Mouse (Mus musculus) midbrain, embryonic 12.5 days (tissue): ENCODE measurements around the gene Fbxo21. TPM values are rescaled to one million over a fixed set of nuclear protein-coding genes. Genes with fewer than 3 reads are reported as not detected.

Experiments used
- ATAC-seq: fragments of 200-750 bp; cut with Nextera tagmentation; 2 replicates; pipeline ENCODE4 v1.8.0; 2017; ENCODE audit warnings: low read depth, moderate TSS enrichment, moderate library complexity; ENCODE audit not compliant: low FRiP score
- H3K27ac ChIP-seq: fragments of 300-500 bp; sonication (generic); replicated peaks from 2 replicates; pipeline ENCODE4 v1.5.1; 2016; ENCODE audit warnings: mild to moderate bottlenecking
- H3K27me3 ChIP-seq: fragments of 300-500 bp; sonication (generic); 2 replicates; pipeline ENCODE4 v1.6.1; 2016; ENCODE audit warnings: mild to moderate bottlenecking
- H3K36me3 ChIP-seq: fragments of 300-500 bp; sonication (generic); 2 replicates; pipeline ENCODE4 v1.6.1; 2016
- H3K4me1 ChIP-seq: fragments of 300-500 bp; sonication (generic); 2 replicates; pipeline ENCODE4 v1.6.1; 2016
- H3K4me2 ChIP-seq: fragments of 300-500 bp; sonication (generic); replicated peaks from 2 replicates; pipeline ENCODE4 v1.6.1; 2016; ENCODE audit warnings: mild to moderate bottlenecking, moderate library complexity
- H3K4me3 ChIP-seq: fragments of 300-500 bp; sonication (generic); 2 replicates; pipeline ENCODE4 v1.5.1; 2016; ENCODE audit warnings: mild to moderate bottlenecking
- H3K9ac ChIP-seq: fragments of 300-500 bp; sonication (generic); replicated peaks from 2 replicates; pipeline ENCODE4 v1.6.1; 2016; ENCODE audit warnings: mild to moderate bottlenecking, moderate library complexity
- H3K9me3 ChIP-seq: fragments of 300-500 bp; sonication (generic); 2 replicates; pipeline ENCODE4 v1.6.1; 2016; ENCODE audit warnings: mild to moderate bottlenecking
- WGBS: fragments of 180-500 bp; shearing (Covaris S2); methylation state at CpG from one replicate; pipeline ENCODE4 v1.1.7; 2016; 5-methylcytosine and 5-hydroxymethylcytosine counted together
- polyA plus RNA-seq: library from polyadenylated mRNA; unstranded; fragments of >200 nt; fragmentation: Nextera tagmentation; extraction: Ambion mirVana; gene quantifications from 2 replicates; pipeline ENCODE4 v1.2.1, GENCODE M21; 2016

Fbxo21 gene
- polyA plus RNA-seq, 1 experiment from 2014 or later, result 153 TPM

DNA sequence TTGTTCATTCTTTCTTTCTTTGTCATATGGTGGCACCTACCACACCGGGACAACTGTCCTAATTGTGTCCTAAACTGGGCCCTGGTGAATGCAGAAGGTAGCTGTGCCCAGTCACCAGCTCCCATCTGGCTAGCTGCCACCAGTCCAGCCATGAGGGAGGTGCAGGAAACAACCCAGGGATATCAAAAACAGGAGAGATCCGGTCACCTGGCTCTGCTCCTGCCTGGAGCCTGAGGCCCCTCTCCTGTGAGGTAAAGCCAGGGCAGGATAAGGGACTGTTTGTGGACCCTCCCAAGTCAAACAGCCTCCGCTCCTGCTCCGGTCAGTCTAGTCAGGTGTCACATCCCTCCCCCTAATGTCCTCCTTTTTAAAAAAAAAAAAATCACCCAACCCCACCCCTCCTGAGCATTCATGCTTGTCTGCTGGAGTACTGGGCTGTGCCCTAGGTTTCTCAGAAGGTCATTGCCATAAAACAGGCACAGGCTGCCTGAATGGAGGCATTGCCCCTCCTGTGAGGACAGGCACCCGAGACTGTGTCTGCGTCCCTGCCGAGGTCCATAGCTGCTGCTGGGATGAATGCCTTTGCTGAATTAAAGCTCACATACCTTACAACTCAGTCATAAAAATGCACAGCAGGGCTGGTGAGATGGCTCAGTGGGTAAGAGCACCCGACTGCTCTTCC is 75.6 kb downstream of the Fbxo21 start:
- H3K4me2 ChIP-seq, result no peak overlapping the region
- 81% methylated on average over 8 of the region's 8 CpGs for WGBS
- no peak overlapping the region for H3K4me3 ChIP-seq
- ATAC-seq, result no peak
- H3K9me3 ChIP-seq, result no peaks in the 10 kb centered on the region
- H3K27me3 ChIP-seq, result no peaks in the 10 kb centered on the region
- H3K9ac ChIP-seq, result no peak overlapping the region
- H3K36me3 ChIP-seq, result no peaks in the 10 kb centered on the region
- H3K27ac ChIP-seq, result no peak overlapping the region
- H3K4me1 ChIP-seq, result peaks cover 4% of the 10 kb centered on the region; the same call in 1 of the 2 replicates

DNA sequence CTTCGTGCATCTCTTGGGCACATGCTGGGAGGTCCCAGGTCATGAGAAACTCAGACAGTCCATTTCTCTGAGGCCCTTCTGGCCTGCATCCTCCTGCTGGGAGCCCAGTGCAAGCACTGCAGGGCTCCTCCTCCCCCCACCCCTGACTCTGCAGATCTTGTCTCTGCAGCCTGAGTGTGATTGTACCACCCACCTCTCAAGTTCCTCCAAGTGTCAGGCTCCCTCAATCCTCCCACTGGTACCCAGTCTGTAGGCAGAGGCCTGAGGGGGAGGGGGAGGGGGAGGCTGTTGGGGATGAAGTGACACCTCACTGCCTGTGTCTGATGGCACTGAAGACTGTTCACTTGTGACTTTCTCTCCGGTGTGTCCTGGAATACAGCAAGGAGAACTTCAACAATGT is 76.7 kb downstream of the Fbxo21 start:
- H3K4me3 ChIP-seq, result no peak overlapping the region
- no peak for ATAC-seq
- 91% methylated on average over 2 of the region's 2 CpGs for WGBS

DNA sequence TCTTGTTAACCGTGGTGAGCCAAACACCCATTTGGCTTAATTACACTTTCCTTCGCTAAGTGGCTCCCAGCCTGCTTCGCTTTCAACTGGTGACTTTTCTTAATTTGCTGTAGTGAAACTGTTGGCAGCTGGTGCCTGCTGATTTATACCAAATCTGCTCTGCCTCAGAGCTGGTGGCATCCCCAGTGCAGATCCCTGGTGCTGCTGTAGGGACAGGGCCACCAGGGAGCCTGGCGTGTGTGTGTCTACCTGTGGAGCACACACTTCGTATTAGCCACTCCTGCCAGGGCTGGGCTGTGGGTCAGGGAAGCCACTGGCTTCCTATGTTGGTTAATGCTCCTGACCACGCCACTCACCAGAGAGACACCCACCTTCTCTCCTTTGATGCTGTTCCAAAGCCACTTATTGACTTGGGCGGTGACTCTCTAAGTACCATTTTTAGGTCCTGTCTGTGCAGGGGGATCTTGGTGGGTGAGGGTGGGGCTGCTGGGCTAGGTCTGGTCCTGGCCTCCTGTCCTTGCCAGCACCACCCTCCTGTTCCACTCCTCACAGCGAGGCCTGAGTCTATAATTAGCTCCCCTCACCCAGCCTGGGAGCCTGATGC is 81.1 kb downstream of the Fbxo21 start:
- no peak for ATAC-seq
- WGBS, result 66% methylated on average over 8 of the region's 8 CpGs
- H3K9ac ChIP-seq, result no peak overlapping the region
- no peak overlapping the region for H3K4me2 ChIP-seq
- no peaks in the 10 kb centered on the region for H3K9me3 ChIP-seq
- no peaks in the 10 kb centered on the region for H3K27me3 ChIP-seq
- H3K4me3 ChIP-seq, result no peak overlapping the region
- no peak overlapping the region for H3K27ac ChIP-seq
- peaks cover 20% of the 10 kb centered on the region; the same call in 1 of the 2 replicates for H3K4me1 ChIP-seq
- H3K36me3 ChIP-seq, result 0 out of 2 replicates have a peak, but pooled peaks cover 4% of the 10 kb centered on the region

More for the DNA sequence above, 76.7 kb downstream of the Fbxo21 start:
- no peaks in the 10 kb centered on the region for H3K36me3 ChIP-seq
- H3K9me3 ChIP-seq, result no peaks in the 10 kb centered on the region
- H3K9ac ChIP-seq, result no peak overlapping the region
- no peak overlapping the region for H3K4me2 ChIP-seq
- H3K27me3 ChIP-seq, result no peaks in the 10 kb centered on the region
- H3K4me1 ChIP-seq, result peaks cover 14% of the 10 kb centered on the region; the same call in 1 of the 2 replicates
- H3K27ac ChIP-seq, result no peak overlapping the region

DNA sequence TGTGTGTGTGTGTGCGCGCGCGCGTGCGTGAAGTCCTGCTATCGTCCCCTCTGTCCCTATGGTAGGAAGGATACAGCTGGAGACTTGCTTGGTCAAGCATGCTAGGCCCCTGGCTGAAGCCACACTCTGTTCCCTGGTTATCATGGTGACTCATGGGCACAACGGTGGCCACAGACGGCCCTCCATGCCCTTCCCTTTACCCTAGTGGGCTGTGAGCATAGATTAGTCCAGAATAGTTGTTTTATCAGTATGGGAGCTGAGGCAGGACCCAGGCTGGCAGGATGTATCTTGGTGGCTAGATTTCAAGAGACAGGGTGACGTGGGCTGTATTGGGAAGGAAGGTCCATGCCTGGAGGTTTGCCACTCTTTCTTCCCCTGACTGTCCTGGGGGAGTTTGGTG is 82.3 kb downstream of the Fbxo21 start:
- H3K4me2 ChIP-seq, result no peak overlapping the region
- H3K36me3 ChIP-seq, result 0 out of 2 replicates have a peak, but pooled peaks cover 4% of the 10 kb centered on the region
- no peak overlapping the region for H3K27ac ChIP-seq
- H3K9ac ChIP-seq, result no peak overlapping the region
- 95% methylated on average over 10 of the region's 10 CpGs for WGBS
- no peak overlapping the region for H3K4me3 ChIP-seq
- peaks cover 30% of the 10 kb centered on the region for H3K4me1 ChIP-seq
- no peak for ATAC-seq
- no peaks in the 10 kb centered on the region for H3K9me3 ChIP-seq
- H3K27me3 ChIP-seq, result no peaks in the 10 kb centered on the region

DNA sequence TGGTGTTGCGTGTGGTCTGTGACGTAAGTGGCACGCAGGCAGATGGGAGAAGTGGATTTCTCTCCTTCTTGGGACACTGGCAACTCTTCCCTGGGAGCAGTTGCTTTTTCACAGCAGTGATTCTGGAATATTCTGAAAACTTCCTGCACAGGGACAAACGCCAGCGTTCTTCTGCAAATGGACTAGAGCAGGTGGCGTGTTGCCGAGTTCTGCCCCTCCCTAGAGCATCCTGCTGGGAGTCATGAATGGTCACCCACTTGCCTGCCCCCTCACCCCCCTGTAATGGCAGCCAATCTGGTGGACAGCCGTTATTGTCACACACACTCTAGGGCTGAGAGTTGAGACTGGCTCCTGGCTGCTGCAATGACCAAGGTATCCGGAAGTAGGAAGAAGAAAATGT is 83.1 kb downstream of the Fbxo21 start:
- H3K27me3 ChIP-seq, result no peaks in the 10 kb centered on the region
- no peak for ATAC-seq
- 83% methylated on average over 9 of the region's 9 CpGs for WGBS
- no peak overlapping the region for H3K4me3 ChIP-seq
- H3K36me3 ChIP-seq, result 0 out of 2 replicates have a peak, but pooled peaks cover 4% of the 10 kb centered on the region
- peaks cover 38% of the 10 kb centered on the region for H3K4me1 ChIP-seq
- no peak overlapping the region for H3K27ac ChIP-seq
- H3K9me3 ChIP-seq, result no peaks in the 10 kb centered on the region
- H3K9ac ChIP-seq, result no peak overlapping the region
- no peak overlapping the region for H3K4me2 ChIP-seq

Other genes starting within 250 kb of the Fbxo21 start
- gene Nos1, start 195.7 kb upstream of the Fbxo21 start, polyA plus RNA-seq, result 0.41 and 0.59 TPM in 2 replicates
- 1.5 and 1.8 TPM in 2 replicates for gene Tesc, start 51.0 kb downstream of the Fbxo21 start, polyA plus RNA-seq
- 41.4 and 47.5 TPM in 2 replicates for gene Fbxw8, start 178.7 kb downstream of the Fbxo21 start, polyA plus RNA-seq
- gene Hrk, start 187.9 kb downstream of the Fbxo21 start, polyA plus RNA-seq, result 0.24 and 0.33 TPM in 2 replicates